In the genomic region with DNA sequence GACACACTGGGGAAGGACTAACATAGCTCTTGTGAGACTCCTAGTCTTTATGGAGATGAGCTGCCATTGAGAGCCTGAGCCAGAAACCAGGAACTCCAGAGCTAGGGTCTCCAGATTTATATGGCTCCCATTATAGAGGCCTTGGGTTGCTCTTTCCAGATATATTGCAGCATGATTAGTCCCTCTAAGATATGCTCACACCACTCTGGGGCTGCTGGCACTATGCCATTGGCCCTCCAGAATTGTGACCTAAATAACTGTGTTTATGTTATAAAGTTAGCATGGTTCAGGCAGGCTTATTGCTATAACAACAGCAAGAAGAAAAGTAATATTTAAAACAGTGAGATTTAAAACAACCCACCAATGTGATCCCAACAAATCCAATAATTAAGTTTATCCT, we compare ENCODE assay signal across 30 mouse cellular contexts. TPM values are rescaled to one million over a fixed set of nuclear protein-coding genes. Genes with fewer than 3 reads are reported as not detected.
"Had no signal": no experiment of that assay in that cellular context is flagged by ENCODE, and none has a peak within 500 bp of the region (broad histone marks: within the 10 kb centered on the region; RNA-seq: fewer than 3 reads in every experiment).

No protein-coding gene starts in this region.

- ATAC-seq: hindbrain, embryonic 16.5 days; inflammation-experienced regulatory T-cells, adult 6 months; intestine, embryonic 15.5 days; intestine, postnatal 0 days had no signal

- H3K9ac ChIP-seq: heart, embryonic 13.5 days; heart, embryonic 15.5 days; hindbrain, embryonic 12.5 days; hindbrain, embryonic 14.5 days; intestine, embryonic 15.5 days; limb, embryonic 12.5 days had no signal

- H3K9me3 ChIP-seq: heart, embryonic 13.5 days; heart, embryonic 15.5 days; hindbrain, embryonic 10.5 days; hindbrain, embryonic 12.5 days; intestine, embryonic 15.5 days; limb, embryonic 10.5 days; limb, embryonic 12.5 days had no signal

- H3K36me3 ChIP-seq: heart, embryonic 13.5 days; heart, embryonic 15.5 days; hindbrain, embryonic 10.5 days; hindbrain, embryonic 12.5 days; intestine, embryonic 15.5 days; limb, embryonic 10.5 days; limb, embryonic 12.5 days had no signal

- H3K4me1 ChIP-seq: heart, embryonic 15.5 days had no signal

- H3K27ac ChIP-seq: gastrocnemius, adult 2 months; heart, adult 2 months; heart, embryonic 13.5 days; heart, embryonic 15.5 days; hindbrain, embryonic 10.5 days; hindbrain, embryonic 12.5 days; hindbrain, embryonic 14.5 days; intestine, embryonic 15.5 days; layer of hippocampus, adult 2 months; left cerebral cortex, adult 2 months; limb, embryonic 10.5 days; limb, embryonic 12.5 days had no signal

- H3K4me3 ChIP-seq: gastrocnemius, adult 2 months; heart, adult 2 months; heart, embryonic 13.5 days; heart, embryonic 15.5 days; hindbrain, embryonic 10.5 days; hindbrain, embryonic 12.5 days; intestine, embryonic 15.5 days; layer of hippocampus, adult 2 months; left cerebral cortex, adult 2 months; limb, embryonic 10.5 days; limb, embryonic 12.5 days had no signal

- H3K27me3 ChIP-seq: heart, embryonic 13.5 days; heart, embryonic 15.5 days; hindbrain, embryonic 12.5 days; intestine, embryonic 15.5 days; limb, embryonic 12.5 days had no signal

- DNase-seq: gastrocnemius, adult 2 months; gastrocnemius, postnatal 10 days; gastrocnemius, postnatal 25 days; heart, adult 2 months; heart, postnatal 4 days; kidney, adult 18-20 months; kidney, adult 8-10 months; kidney, postnatal 10 days; kidney, postnatal 25 days; kidney, postnatal 4 days; liver had no signal

- H3K4me2 ChIP-seq: heart, embryonic 11.5 days; heart, embryonic 13.5 days; heart, embryonic 15.5 days; hindbrain, embryonic 12.5 days; hindbrain, embryonic 14.5 days; intestine, embryonic 15.5 days; limb, embryonic 12.5 days had no signal

RNA-seq across cellular contexts. Expression of a gene that starts 35.2 kb away (rescaled TPM):
- polyA plus RNA-seq: frontal cortex, adult 2 months; heart, adult 2 months; heart, embryonic 11.5 days; heart, embryonic 13.5 days; heart, embryonic 15.5 days; heart, postnatal 0 days; hindbrain, embryonic 10.5 days; hindbrain, embryonic 12.5 days; hindbrain, embryonic 14.5 days; hindbrain, embryonic 16.5 days; inflammation-experienced regulatory T-cells, adult 6 months; intestine, embryonic 15.5 days; intestine, postnatal 0 days; kidney, embryonic 14.5 days; kidney, embryonic 16.5 days; limb, embryonic 10.5 days; limb, embryonic 12.5 days; limb, embryonic 14.5 days had no signal
